21 mouse cellular contexts compared by ENCODE assay signal in genomic region chr12:91648426-91648825, GRCm38 (mm10). TPM values are rescaled to one million over a fixed set of nuclear protein-coding genes. Genes with fewer than 3 reads are reported as not detected.
A peak's percentile ranks its signal among the peaks of the same experiment; 100 is the strongest.
DNase-seq lines count a peak whose midpoint lies in the region; TF ChIP-seq lines count a peak whose summit lies in the region.
"Had no signal": no experiment of that assay in that cellular context is flagged by ENCODE, and none has a peak within 500 bp of the region (broad histone marks: within the 10 kb centered on the region; RNA-seq: fewer than 3 reads in every experiment).

No protein-coding gene starts in this region.

- H3K4me3 ChIP-seq in testis, adult 2 months (ENCODE audit: control insufficient read depth, low read depth, low read length): peak overlapping the region; percentile 82
- H3K4me3 ChIP-seq: embryonic facial prominence, embryonic 10.5 days; embryonic facial prominence, embryonic 12.5 days; forebrain, embryonic 13.5 days; forebrain, embryonic 15.5 days had no signal

- H3K36me3 ChIP-seq in testis, adult 2 months (ENCODE audit: control insufficient read depth, insufficient read depth, low read length): no peaks in the 10 kb centered on the region

- no peak for DNase-seq in testis, postnatal 10 days (ENCODE audit: low spot score)
- peak; percentile 46 for DNase-seq in R1 (ENCODE audit: low read depth, low spot score)
- DNase-seq in right cerebral cortex, postnatal 36 days (ENCODE audit: low spot score in 2 of 2): no peak
- DNase-seq in adrenal gland, adult (ENCODE audit: inconsistent age in 2 of 2, low spot score in 1 of 2): no peak
- DNase-seq: adrenal gland, adult 2 months; adrenal gland, postnatal 10 days; adrenal gland, postnatal 36 days; B cell, adult 2 months; cerebellum, adult 11-12 months; cerebellum, adult 2 months; cerebellum, adult 9-10 months; cerebellum, postnatal 10 days; cerebellum, postnatal 25 days; forebrain, postnatal 0 days had no signal

- TF ChIP-seq POLR2A in testis, adult 2 months (IDR thresholded peaks at IDR 0.05; ENCODE audit: control insufficient read depth, low read depth, low read length): no peak

- no peak overlapping the region for H3K27ac ChIP-seq in testis, adult 2 months (ENCODE audit: control insufficient read depth, insufficient read depth, low read depth, low read length)
- H3K27ac ChIP-seq: embryonic facial prominence, embryonic 10.5 days; embryonic facial prominence, embryonic 12.5 days; forebrain, embryonic 13.5 days; forebrain, embryonic 15.5 days had no signal

- no peaks in the 10 kb centered on the region for H3K27me3 ChIP-seq in testis, adult 2 months (ENCODE audit: control insufficient read depth, insufficient read depth, low read length)
- H3K27me3 ChIP-seq: CH12.LX; embryonic facial prominence, embryonic 12.5 days; forebrain, embryonic 13.5 days; forebrain, embryonic 15.5 days; Patski had no signal

- no peak for TF ChIP-seq CTCF in testis, adult 2 months (IDR thresholded peaks at IDR 0.05; ENCODE audit: control insufficient read depth, insufficient read depth, insufficient replicate concordance, low read depth, low read length)

- peaks cover 5% of the 10 kb centered on the region for H3K4me1 ChIP-seq in testis, adult 2 months (ENCODE audit: control insufficient read depth, insufficient read depth, low read length)
- H3K4me1 ChIP-seq: embryonic facial prominence, embryonic 10.5 days; embryonic facial prominence, embryonic 12.5 days; forebrain, embryonic 15.5 days had no signal

RNA-seq across cellular contexts. Expression of gene Gtf2a1, which starts 58.1 kb away (rescaled TPM):
- 17.7 and 19.4 TPM in 2 replicates for polyA plus RNA-seq in testis, adult 2 months (2012; rRNA removed)
